Comparison of ENCODE assay signal across 1 mouse cellular context in the genomic region with DNA sequence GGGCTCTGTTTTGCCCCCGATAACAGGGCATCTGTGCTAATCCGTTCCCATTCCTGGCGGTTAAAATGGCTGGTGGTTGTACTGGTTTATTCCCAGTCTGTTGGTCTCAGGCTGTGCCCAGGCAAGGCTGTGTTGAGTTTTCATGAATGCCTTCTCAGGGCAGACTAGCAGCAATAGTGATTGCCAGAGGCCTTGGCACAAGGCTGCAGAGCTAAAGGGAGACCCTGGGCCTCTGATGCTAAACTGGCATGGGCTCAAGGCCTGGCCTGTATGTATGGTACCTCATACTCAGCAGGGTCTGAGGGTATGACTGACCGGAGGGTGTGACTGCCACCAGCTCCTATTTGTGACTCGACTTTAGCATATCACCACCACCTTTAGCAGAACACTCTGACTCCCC.
TF ChIP-seq lines count a peak whose summit lies in the region.

No protein-coding gene starts in this region.

TF ChIP-seq in myocyte, 11 proteins besides CTCF, POLR2A, EP300 and RAD21 (continued from another document):
- TF ChIP-seq MYOD1 (IDR thresholded peaks at IDR 0.05; ENCODE audit: control insufficient read depth in 1 of 3, insufficient read length in 2 of 3, low read depth in 2 of 3), result no peak
- no peak for TF ChIP-seq TCF12 (IDR thresholded peaks at IDR 0.05; ENCODE audit: insufficient read depth, poor library complexity, severe bottlenecking)
- no peak for TF ChIP-seq POLR2AphosphoS2 (IDR thresholded peaks at IDR 0.05; ENCODE audit: insufficient read length, low read depth)
- TF ChIP-seq TCF3 (IDR thresholded peaks at IDR 0.05; ENCODE audit: insufficient read length, low read depth), result no peak
- TF ChIP-seq USF1 (IDR thresholded peaks at IDR 0.05; ENCODE audit: low read depth), result no peak
- TF ChIP-seq MYOG (IDR thresholded peaks at IDR 0.05; ENCODE audit: control insufficient read depth in 1 of 3, insufficient read depth in 1 of 3, insufficient read length in 2 of 3, low read depth in 2 of 3), result no peak
TF ChIP-seq in myocyte: peak in this region for 0.
